10 mouse cellular contexts compared by ENCODE assay signal in genomic region chr7:126083341-126083979, GRCm38 (mm10). TPM values are rescaled to one million over a fixed set of nuclear protein-coding genes. Genes with fewer than 3 reads are reported as not detected.
DNase-seq lines count a peak whose midpoint lies in the region; ATAC-seq and TF ChIP-seq lines count a peak whose summit lies in the region.
"Had no signal": no experiment of that assay in that cellular context is flagged by ENCODE, and none has a peak within 500 bp of the region (broad histone marks: within the 10 kb centered on the region; RNA-seq: fewer than 3 reads in every experiment).

No protein-coding gene starts in this region.

- ATAC-seq in heart, embryonic 13.5 days (ENCODE audit: extremely low read depth, insufficient number of reproducible peaks, low FRiP score, low TSS enrichment), result no peak

- H3K27me3 ChIP-seq in heart, embryonic 13.5 days (replicated peaks), result peaks cover 76% of the 10 kb centered on the region
- no peaks in the 10 kb centered on the region for H3K27me3 ChIP-seq in MEL (ENCODE audit: control insufficient read depth in 1 of 2, insufficient read depth in 2 of 2, low read length in 2 of 2)

- intact Hi-C loops in heart, postnatal 14 days (cut with DNase I), result loop anchor here (2.0 kb wide), 2 partner anchors 263 to 335 kb away; no protein-coding TSS in a partner anchor
- intact Hi-C loops in left cerebral cortex, adult 2 months (cut with DNase I), result loop anchor here (2.0 to 5.0 kb wide), 4 partner anchors 46 to 391 kb away; no protein-coding TSS in a partner anchor
- intact Hi-C loops in left cerebral cortex, postnatal 10 days (cut with DNase I), result loop anchor here (2.0 to 10.0 kb wide), 3 partner anchors 46 to 409 kb away; no protein-coding TSS in a partner anchor

- no peak for TF ChIP-seq POLR2A in MEL (IDR thresholded peaks at IDR 0.05; ENCODE audit: control insufficient read depth in 1 of 2, insufficient read depth in 1 of 2, low read depth in 1 of 2, low read length in 2 of 2, poor library complexity in 1 of 2)

- no peaks in the 10 kb centered on the region for H3K79me2 ChIP-seq in MEL (ENCODE audit: control insufficient read depth, insufficient read depth, low read length, poor library complexity)

- TF ChIP-seq RAD21 in MEL (IDR thresholded peaks at IDR 0.05; ENCODE audit: low read depth, low read length), result peak; percentile 29

- TF ChIP-seq EP300 in MEL (IDR thresholded peaks at IDR 0.05; ENCODE audit: low read depth in 1 of 2, low read length in 2 of 2), result no peak

- WGBS in heart, embryonic 13.5 days, result 16% methylated on average over 9 of the region's 9 CpGs

- TF ChIP-seq CTCF in left cerebral cortex, adult 2 months (IDR thresholded peaks at IDR 0.05), result peak; percentile 30
- TF ChIP-seq CTCF in MEL (IDR thresholded peaks at IDR 0.05 in 2 of 3, conservative IDR thresholded peaks at IDR 0.05 in 1 of 3; ENCODE audit: control insufficient read depth in 1 of 3, insufficient read depth in 1 of 3, low read depth in 2 of 3, low read length in 3 of 3, poor library complexity in 1 of 3, severe bottlenecking in 1 of 3), result peak in 1 of 3 experiments; percentile 26; a peak in 2 of 6 replicates

- no peak overlapping the region for H3K4me3 ChIP-seq in heart, embryonic 13.5 days
- H3K4me3 ChIP-seq in left cerebral cortex, adult 2 months, result no peak overlapping the region
- H3K4me3 ChIP-seq in MEL (ENCODE audit: control insufficient read depth in 1 of 2, insufficient read depth in 1 of 2, low read depth in 2 of 2, low read length in 2 of 2), result no peak overlapping the region

- H3K4me2 ChIP-seq in heart, embryonic 13.5 days, result no peak overlapping the region

- 0 out of 2 replicates have a peak overlapping the region, but pooled peaks have one; percentile 40 for H3K9ac ChIP-seq in heart, embryonic 13.5 days
- no peak overlapping the region for H3K9ac ChIP-seq in MEL (ENCODE audit: control insufficient read depth, low read depth, low read length, poor library complexity, severe bottlenecking)
- H3K9ac ChIP-seq: limb, embryonic 12.5 days had no signal

- no peaks in the 10 kb centered on the region for H3K9me3 ChIP-seq in heart, embryonic 13.5 days
- no peaks in the 10 kb centered on the region for H3K9me3 ChIP-seq in MEL (replicated peaks; ENCODE audit: insufficient read depth, low read length)
- H3K9me3 ChIP-seq: limb, embryonic 12.5 days had no signal

- H3K36me3 ChIP-seq in heart, embryonic 13.5 days, result no peaks in the 10 kb centered on the region
- no peaks in the 10 kb centered on the region for H3K36me3 ChIP-seq in MEL (ENCODE audit: control insufficient read depth in 1 of 2, insufficient read depth in 2 of 2, low read length in 2 of 2)
- H3K36me3 ChIP-seq: G1E; limb, embryonic 12.5 days had no signal

- DNase-seq in heart, postnatal 14 days, result no peak
- peak in 1 of 2 experiments; percentile 30 for DNase-seq in left cerebral cortex, adult 2 months (ENCODE audit: extremely low spot score in 1 of 2, low spot score in 2 of 2)
- DNase-seq in left cerebral cortex, postnatal 10 days (ENCODE audit: extremely low spot score in 1 of 2, low spot score in 2 of 2), result no peak
- peak; percentile 22 for DNase-seq in 3T3-L1 (ENCODE audit: low read depth, low spot score)
- no peak for DNase-seq in MEL (ENCODE audit: low read depth, low spot score)
- no peak for DNase-seq in ovary, postnatal 10 days (ENCODE audit: low spot score)

- peaks cover 54% of the 10 kb centered on the region for H3K4me1 ChIP-seq in heart, embryonic 13.5 days
- H3K4me1 ChIP-seq in MEL (ENCODE audit: control insufficient read depth in 1 of 2, insufficient read depth in 2 of 2, low read length in 2 of 2), result no peaks in the 10 kb centered on the region

- H3K27ac ChIP-seq in heart, embryonic 13.5 days (replicated peaks), result no peak overlapping the region
- no peak overlapping the region for H3K27ac ChIP-seq in left cerebral cortex, adult 2 months
- no peak overlapping the region for H3K27ac ChIP-seq in MEL (ENCODE audit: control insufficient read depth, low read depth, low read length)
- H3K27ac ChIP-seq: limb, embryonic 12.5 days had no signal

TF ChIP-seq in MEL, 35 proteins besides CTCF, POLR2A, EP300 and RAD21:
- peak; percentile 24; the same call in 1 of the 2 replicates for TF ChIP-seq SMC3 (IDR thresholded peaks at IDR 0.05; ENCODE audit: low read depth, low read length)
- no peak for TF ChIP-seq ZKSCAN1 (IDR thresholded peaks at IDR 0.05; ENCODE audit: low read depth, low read length)
- TF ChIP-seq UBTF (IDR thresholded peaks at IDR 0.05; ENCODE audit: borderline replicate concordance, insufficient read depth, low read depth, low read length), result no peak
- no peak for TF ChIP-seq MYC (IDR thresholded peaks at IDR 0.05; ENCODE audit: low read depth, low read length)
- TF ChIP-seq NELFE (IDR thresholded peaks at IDR 0.05; ENCODE audit: low read depth, low read length), result no peak
- TF ChIP-seq TCF12 (IDR thresholded peaks at IDR 0.05; ENCODE audit: low read depth, low read length), result no peak

RNA-seq across cellular contexts. Expression of gene Gsg1l, which starts 1.2 kb away (rescaled TPM):
- polyA plus RNA-seq in heart, embryonic 13.5 days (2015; fragmentation: Nextera tagmentation; extraction: Ambion mirVana), result 8.0 and 8.4 TPM in 2 replicates
- 10 to 100 TPM; 10.3 to 10.7 TPM for total RNA-seq in heart, postnatal 14 days (2021)
- total RNA-seq in left cerebral cortex, adult 2 months (2021), result 10 to 100 TPM; 74.9 to 77.5 TPM
- 10 to 100 TPM; 33.1 to 33.8 TPM for total RNA-seq in left cerebral cortex, postnatal 10 days (2021)
- not detected in 2 replicates for total RNA-seq in MEL (2012; rRNA removed)
- polyA plus RNA-seq in MEL (2012; ENCODE audit: insufficient read depth in 1 of 2, insufficient read length in 2 of 2, low read depth in 1 of 2, low replicate concordance in 2 of 2, missing spikeins in 1 of 2), result not detected
- total RNA-seq: neutrophil, adult 5-6 weeks had no signal
- polyA plus RNA-seq: G1E had no signal

Comparison
In these comparisons a context has a peak if more than half of its experiments do, and no peak if none do; other contexts are left out.
1. RNA of gene Gsg1l, which starts 1.2 kb away (total RNA-seq): 74.9 to 77.5 TPM in left cerebral cortex, adult 2 months, 33.1 to 33.8 TPM in left cerebral cortex, postnatal 10 days and 10.3 to 10.7 TPM in heart, postnatal 14 days; not detected in MEL; every median in the first group is over 10 times any median in the second.